Mouse (Mus musculus) ZHBTc4 (cell line): ENCODE data around the gene Relt.

Source experiments
- DNase-seq: peaks from one replicate; pipeline ENCODE4 v3.0.0-alpha.2; 2011; ENCODE audit warnings: low read depth, low spot score

Relt gene

DNA sequence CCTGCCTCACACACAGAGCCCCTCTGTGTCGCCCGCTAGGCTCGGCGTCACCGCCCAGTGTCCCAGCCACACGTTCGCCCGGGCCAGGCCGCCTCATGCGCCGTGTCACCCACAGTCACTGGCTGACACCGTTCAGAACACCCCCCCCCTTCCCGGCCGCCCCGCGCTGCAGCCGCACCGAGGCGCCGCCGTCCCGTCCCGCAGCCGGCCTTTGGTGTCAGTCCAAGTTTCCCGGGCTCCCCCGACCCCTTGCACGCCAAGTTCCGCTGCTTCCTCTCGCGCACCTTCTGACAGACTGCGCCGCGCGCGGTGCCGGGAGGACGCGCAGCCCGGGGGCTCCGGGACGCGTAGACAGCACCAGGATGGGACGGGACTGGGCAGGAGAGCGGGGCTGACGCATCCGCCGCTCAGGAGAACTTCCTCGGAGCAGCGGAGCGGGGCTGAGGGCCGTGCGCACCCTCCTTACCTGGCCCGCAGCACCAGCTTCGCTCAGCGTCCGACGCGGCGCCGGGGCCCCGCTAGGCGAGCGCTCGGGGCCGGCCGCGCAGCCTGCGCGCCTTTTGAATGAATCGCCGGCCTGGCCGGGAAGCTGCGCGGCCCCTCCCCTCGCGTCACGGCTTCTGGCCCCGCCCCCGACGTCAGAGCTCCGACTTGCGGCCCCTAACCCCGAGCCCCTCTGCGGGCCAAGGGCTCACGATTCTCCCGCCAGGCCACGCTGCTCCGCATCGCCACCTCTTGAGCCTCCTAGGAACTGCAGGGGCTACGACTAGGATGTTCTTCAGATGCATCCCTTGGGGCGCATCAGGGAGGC, at the start of gene Relt:
Gene Relt (minus strand): TSS at position 619 of the 811 bp plus-strand sequence.
- DNase-seq: peak; percentile 99

GRCm38 (mm10) chr7:100911791-100912190, 48.5 kb upstream of the Relt start:
- DNase-seq: no peak

GRCm38 (mm10) chr7:100911246-100911770, 48.1 kb upstream of the Relt start:
- no peak for DNase-seq

DNA sequence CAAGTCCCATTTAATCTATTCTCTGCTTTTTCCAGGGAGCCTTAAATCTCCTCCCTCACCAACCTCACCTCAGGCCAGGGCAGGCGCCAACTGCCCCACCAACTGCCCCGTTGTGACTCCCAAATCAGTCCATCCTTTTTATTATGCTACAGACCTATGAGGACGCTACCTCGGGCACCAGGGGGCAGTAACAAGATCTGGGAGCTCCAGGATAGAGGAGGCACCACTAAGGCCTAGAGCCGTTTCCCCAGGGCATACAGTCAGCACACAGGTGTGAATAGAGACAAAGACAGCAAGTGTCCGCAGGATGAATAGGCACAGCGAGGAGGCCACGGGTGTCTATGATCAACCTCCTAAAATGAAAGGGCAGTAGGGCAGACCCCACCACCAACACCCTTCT, 45.3 kb upstream of the Relt start:
- peak; percentile 81 for DNase-seq

DNA sequence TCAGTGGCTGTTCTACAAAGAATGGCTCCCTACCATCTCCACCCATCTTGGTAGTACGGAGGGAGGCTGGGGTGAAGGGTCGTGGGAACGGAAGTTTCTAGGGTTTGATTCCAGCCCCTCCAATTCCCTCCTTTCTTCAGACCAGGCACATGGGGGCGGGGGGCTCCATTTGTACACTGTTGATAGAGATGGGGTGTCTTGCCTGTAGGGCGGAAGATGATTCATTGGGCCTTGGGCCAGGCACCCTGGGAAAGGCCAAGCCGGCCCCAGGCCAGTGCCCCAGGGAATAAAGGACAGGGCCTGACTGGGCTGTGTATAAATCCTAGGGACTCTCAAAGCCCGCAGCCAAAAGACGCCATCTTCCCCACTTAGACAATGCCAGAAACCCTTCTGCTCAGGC, 44.8 kb upstream of the Relt start:
- DNase-seq: no peak

DNA sequence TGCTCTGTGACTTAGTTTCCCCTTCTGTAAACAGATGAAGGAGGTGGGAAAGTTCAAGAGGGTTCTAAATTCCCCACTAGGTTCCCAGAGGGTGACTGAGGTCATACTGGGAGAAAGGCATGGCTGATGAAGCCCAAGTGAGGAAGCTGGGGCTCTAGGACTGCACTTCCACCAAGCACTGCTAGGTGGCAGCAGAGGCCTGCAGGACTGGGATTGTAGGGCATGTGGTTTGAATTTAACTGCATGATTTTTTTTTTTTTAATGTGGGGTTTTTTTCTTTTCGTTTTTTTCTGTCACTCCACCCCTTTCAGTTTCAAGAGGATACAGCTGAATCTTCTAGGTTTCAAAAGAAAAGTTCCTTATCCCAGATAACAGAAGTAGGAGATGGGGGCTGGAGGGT, 44.0 kb upstream of the Relt start:
- DNase-seq: peak; percentile 80

DNA sequence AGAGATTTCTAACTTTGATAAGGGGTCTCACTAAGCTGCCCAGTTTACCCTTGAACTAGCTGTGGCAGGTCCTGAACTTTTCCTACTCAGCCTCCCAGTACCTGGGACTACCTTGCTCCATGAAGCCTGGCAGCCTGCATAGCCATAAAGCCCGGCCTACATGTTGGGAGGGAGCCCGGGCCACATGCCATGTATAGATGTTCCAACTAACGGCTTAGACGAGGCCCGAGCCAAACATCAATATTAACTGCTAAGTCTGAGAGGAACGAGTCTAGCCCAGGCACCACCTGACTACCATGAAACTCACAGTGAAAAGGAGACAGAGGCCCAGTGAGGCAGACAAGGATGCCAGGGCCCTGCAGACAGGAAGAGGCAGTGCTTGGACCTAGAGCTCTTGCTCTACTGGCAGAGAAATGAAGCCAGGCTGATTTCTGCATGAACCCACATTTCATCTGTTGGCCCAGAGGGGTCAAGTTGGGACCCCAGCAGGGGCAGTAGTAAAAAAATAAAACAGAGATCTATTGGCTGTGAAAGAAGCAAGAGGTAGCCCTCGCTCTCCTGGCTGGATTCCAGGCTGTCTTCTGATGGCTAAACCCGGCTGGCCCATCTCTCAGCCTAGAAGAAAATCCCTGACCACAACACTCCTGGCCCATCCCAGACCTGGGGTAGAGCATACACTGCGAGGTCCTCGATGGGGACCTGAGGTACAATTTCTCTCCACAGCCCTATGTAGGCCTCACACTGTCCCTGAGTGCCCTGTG, 43.0 kb upstream of the Relt start:
- DNase-seq: no peak

DNA sequence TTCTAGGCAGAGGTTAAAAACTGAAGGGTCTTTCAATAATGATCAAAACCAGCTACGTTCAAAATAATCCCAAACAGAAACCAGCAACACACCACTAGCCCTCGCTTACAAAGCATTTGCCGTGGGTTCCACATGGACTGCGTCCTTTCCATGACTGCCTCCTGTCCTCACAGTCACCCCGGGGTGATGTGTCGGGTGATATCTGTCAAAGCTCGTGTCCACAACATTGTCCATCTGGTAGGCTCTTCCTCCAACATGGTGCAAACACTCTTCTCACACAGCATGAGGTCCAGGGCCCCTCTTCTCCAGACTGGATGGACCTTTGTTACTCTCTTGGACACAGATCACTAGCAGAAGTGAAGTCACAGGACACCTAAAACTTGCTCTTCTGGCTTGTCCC, 41.8 kb upstream of the Relt start:
- DNase-seq: no peak

- no peak for DNase-seq
These were observed 41.4 kb upstream of the Relt start for GRCm38 (mm10) chr7:100904612-100905011.

- peak; percentile 57 for DNase-seq
These were observed 39.3 kb upstream of the Relt start for GRCm38 (mm10) chr7:100902451-100903137.

GRCm38 (mm10) chr7:100897828-100898227, 34.6 kb upstream of the Relt start:
- no peak for DNase-seq

DNA sequence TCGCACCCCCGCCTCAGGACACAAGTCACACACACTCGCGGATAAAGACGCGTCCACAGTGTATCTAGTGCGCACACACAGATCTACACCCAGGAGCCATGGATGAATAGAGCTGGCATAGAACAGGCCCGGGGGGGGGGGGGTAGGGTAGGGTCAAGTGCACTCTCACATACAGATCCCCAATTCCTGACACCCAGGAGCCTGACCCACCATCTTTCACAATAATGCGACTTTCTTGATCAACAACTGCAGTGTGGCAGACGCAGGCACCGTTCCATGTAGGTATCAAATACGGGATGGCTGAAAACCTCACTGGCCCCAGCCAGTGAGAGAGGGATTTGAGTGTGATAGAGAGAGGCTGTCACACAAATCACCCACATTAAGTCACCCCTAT, 31.6 kb upstream of the Relt start:
- no peak for DNase-seq

- peak; percentile 66 for DNase-seq
These were observed 31.0 kb upstream of the Relt start for GRCm38 (mm10) chr7:100894057-100894832.

DNA sequence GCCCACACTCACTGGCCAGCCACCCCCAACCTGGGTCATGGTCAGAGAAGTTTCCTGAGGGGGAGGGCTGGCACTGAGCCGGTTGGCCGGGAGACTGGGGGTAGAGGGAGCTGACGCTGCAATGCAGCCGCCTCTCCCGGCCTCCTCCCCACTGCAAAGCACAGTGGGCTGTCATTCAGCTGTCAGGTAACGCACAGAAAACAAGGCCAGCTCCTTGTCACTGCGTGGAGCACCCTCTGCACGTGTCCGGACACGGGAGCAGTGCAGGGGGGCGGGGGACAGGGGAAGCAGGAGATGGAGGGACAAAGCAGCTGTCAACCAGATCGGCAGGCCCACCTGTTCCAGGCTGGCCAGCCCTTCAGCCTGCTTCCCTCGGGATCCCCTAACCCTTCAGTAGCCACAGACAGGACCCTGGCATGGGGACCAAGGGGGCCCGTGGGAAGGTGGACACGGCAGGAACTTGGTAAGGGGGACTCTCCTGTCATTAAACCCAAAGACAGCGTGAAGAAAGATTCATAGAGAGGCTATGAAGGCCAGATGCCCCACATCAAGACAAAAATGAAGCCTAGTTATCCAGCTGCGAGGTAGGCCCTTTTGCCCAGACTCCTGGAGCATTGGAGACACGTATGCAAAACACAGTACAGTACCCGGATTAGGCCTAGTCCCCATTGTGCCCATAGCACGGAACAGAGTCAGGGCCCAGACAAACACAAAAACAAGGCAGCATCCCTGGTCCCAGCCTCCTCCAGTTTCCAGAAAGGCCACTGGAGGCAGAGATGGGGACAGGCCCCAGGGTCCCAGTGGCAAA, 30.2 kb upstream of the Relt start:
- DNase-seq: no peak

GRCm38 (mm10) chr7:100886535-100886934, 23.3 kb upstream of the Relt start:
- DNase-seq: peak; percentile 54

GRCm38 (mm10) chr7:100884460-100884859, 21.2 kb upstream of the Relt start:
- DNase-seq: no peak

DNA sequence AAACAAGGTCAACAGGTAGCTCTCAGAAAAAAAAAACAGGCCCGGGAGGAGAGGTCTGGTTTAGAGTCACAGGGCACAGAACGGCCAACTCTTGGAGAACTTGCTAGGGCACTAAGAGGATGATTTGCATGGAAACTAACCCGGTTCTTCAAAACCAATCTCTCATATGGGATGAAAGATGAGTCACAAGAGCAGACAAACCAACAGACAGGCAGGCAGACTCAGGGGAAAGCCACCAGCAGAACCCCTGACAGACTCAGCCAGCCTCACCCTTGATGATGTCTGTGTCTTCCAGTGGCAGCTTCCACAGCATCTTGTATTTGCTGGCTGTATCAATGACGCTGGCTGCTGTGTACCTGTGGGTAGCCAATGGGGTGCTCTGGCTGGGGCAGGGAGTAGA, 18.7 kb upstream of the Relt start:
- DNase-seq: no peak

DNA sequence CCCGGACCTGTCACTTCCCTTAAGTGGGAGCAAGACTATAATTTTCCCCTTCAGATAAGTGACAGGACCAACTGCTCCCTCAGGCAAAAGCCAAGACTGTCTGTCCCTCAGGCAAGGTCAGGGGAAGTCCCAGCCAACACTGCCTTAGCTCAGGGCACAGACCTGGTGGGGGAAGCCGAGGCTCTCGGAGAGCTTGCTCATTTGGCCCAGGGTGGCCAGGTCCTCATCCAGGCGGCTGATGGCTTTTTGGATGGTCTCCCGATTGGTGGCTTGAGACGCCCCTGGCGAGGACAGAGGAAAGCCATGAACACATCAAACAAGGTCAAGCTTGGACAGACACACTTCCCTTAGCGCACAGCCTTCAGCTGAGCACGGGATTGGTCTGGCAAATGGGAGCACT, 18.3 kb upstream of the Relt start:
- no peak for DNase-seq

DNA sequence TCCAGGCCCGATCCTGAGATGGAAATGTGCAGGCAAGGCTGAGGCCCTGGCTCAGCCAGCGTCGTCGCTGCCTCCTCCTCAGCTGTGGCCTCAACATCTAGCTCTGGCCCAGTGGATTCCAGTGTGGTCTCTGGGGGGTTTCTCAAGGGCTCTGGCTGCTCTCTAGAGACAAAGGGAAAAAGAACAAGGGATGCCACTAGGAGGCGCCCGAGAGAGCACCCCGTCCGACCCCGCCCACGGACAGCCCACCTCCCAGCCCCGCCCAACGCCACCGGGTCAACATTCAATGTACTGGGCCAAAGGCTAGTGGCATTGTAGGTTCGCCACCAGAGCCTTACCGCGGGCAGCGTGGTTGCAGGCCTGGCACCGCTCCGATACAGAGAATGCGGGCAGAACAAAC, 16.3 kb upstream of the Relt start:
- peak; percentile 91 for DNase-seq

DNA sequence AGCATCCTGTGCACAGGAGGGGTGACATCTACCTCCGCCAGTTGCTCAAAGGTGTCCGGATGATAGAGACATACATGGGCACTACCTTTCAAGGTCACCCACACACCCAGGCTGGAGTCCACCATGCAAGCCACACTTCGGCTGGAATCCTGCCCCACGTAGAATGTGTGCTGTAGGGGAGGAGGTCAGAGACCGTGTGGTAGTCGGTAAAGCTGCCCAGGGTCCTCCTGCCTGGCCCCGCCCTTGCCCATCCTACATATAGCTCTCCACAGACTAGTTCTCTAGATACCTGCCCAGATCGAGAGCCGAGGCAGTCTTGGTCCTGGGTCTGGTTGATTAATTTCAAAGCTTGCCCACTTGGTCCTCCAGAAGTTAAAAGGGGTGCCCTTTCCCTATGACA, 13.5 kb upstream of the Relt start:
- no peak for DNase-seq

GRCm38 (mm10) chr7:100876293-100876692, 13.0 kb upstream of the Relt start:
- DNase-seq: no peak
